Mouse (Mus musculus) thymus, adult 2 months (tissue): ENCODE data around the gene Jmy. TPM values are rescaled to one million over a fixed set of nuclear protein-coding genes. Genes with fewer than 3 reads are reported as not detected.

Experiments
- DNase-seq: peaks from one replicate; pipeline ENCODE4 v3.0.0; 2021
- H3K27ac ChIP-seq: fragments of 200-500 bp; 2 replicates; pipeline ENCODE4 v1.5.1; 2012; ENCODE audit warnings: low read length, control low read depth; ENCODE audit not compliant: control insufficient read depth, insufficient read depth
- H3K27me3 ChIP-seq: fragments of 200-500 bp; 2 replicates; pipeline ENCODE4 v1.6.1; 2012; ENCODE audit warnings: mild to moderate bottlenecking, low read length, moderate library complexity, mixed read lengths; ENCODE audit not compliant: control insufficient read depth, insufficient read depth
- H3K36me3 ChIP-seq: fragments of 200-500 bp; 2 replicates; pipeline ENCODE4 v1.6.1; 2012; ENCODE audit warnings: mild to moderate bottlenecking, low read length, moderate library complexity; ENCODE audit not compliant: control insufficient read depth, insufficient read depth
- H3K4me1 ChIP-seq: fragments of 200-500 bp; replicated peaks from 2 replicates; pipeline ENCODE4 v1.6.1; 2012; ENCODE audit warnings: low read length; ENCODE audit not compliant: control insufficient read depth, insufficient read depth
- H3K4me3 ChIP-seq: fragments of 200-500 bp; 2 replicates; pipeline ENCODE4 v1.5.1; 2012; ENCODE audit warnings: mild to moderate bottlenecking, low read length, control low read depth, moderate library complexity; ENCODE audit not compliant: control insufficient read depth, insufficient read depth
- CTCF ChIP-seq: fragments of 200-500 bp; IDR thresholded peaks from 2 replicates; pipeline ENCODE4 v1.5.1; 2012; ENCODE audit warnings: mild to moderate bottlenecking, control low read depth, low read length, moderate library complexity, borderline replicate concordance; ENCODE audit not compliant: control insufficient read depth, poor library complexity, insufficient read depth; ENCODE audit errors: extremely low read depth
- POLR2A ChIP-seq: fragments of 200-500 bp; IDR thresholded peaks from 2 replicates; pipeline ENCODE4 v1.6.1; 2012; ENCODE audit warnings: mild to moderate bottlenecking, low read length, control low read depth, moderate library complexity; ENCODE audit not compliant: control insufficient read depth, poor library complexity, insufficient read depth; ENCODE audit errors: extremely low read depth
- WGBS: fragments of 180-500 bp; shearing (Covaris S2); methylation state at CpG from one replicate; pipeline ENCODE4 v1.1.7; 2018; 5-methylcytosine and 5-hydroxymethylcytosine counted together
- polyA plus RNA-seq: library from polyadenylated mRNA; depleted of rRNA; stranded (reverse); fragments of >200 nt; gene quantifications from 2 replicates; pipeline ENCODE4 v1.2.3, GENCODE M21; 2012; rRNA removed

The Jmy gene
- polyA plus RNA-seq, 1 experiment = 9.2 TPM

GRCm38 (mm10) chr13:93383620-93384019, 116.0 kb downstream of the Jmy start:
- Histone ChIP-seq H3K27me3 (no peaks in the 10 kb centered on the region), H3K4me1 (no peaks in the 10 kb centered on the region), H3K36me3 (no peaks in the 10 kb centered on the region), H3K4me3 (no peak overlapping the region), H3K27ac (no peak overlapping the region)
- DNase-seq = no peak
- TF ChIP-seq POLR2A = no peak
- TF ChIP-seq CTCF = no peak
- 82% methylated on average over 2 of the region's 2 CpGs for WGBS

- 98% methylated on average over 5 of the region's 5 CpGs for WGBS
- Histone ChIP-seq H3K4me1 (no peaks in the 10 kb centered on the region), H3K27me3 (no peaks in the 10 kb centered on the region), H3K4me3 (no peak overlapping the region), H3K27ac (no peak overlapping the region), H3K36me3 (no peaks in the 10 kb centered on the region)
- no peak for TF ChIP-seq POLR2A
- no peak for TF ChIP-seq CTCF
- DNase-seq = no peak
Observed at GRCm38 (mm10) chr13:93383092-93383491, 116.5 kb downstream of the Jmy start.

GRCm38 (mm10) chr13:93381301-93381700, 118.3 kb downstream of the Jmy start:
- H3K27ac ChIP-seq = no peak overlapping the region
- no peak overlapping the region for H3K4me3 ChIP-seq
- H3K27me3 ChIP-seq = no peaks in the 10 kb centered on the region
- TF ChIP-seq CTCF (no peak), POLR2A (no peak)
- no peak for DNase-seq
- 97% methylated on average over 1 of the region's 1 CpGs for WGBS
- no peaks in the 10 kb centered on the region for H3K4me1 ChIP-seq
- H3K36me3 ChIP-seq = no peaks in the 10 kb centered on the region

GRCm38 (mm10) chr13:93380399-93381063, 119.1 kb downstream of the Jmy start:
- TF ChIP-seq POLR2A (no peak), CTCF (no peak)
- no peaks in the 10 kb centered on the region for H3K27me3 ChIP-seq
- H3K4me1 ChIP-seq = no peaks in the 10 kb centered on the region
- WGBS = 96% methylated on average over 8 of the region's 8 CpGs
- DNase-seq = no peak
- H3K36me3 ChIP-seq = no peaks in the 10 kb centered on the region
- H3K4me3 ChIP-seq = no peak overlapping the region
- no peak overlapping the region for H3K27ac ChIP-seq

Other genes with a start within 250 kb of the Jmy start
- gene Homer1, start 200.2 kb downstream of the Jmy start, polyA plus RNA-seq = 2.5 and 3.5 TPM in 2 replicates
- gene Bhmt, start 138.2 kb upstream of the Jmy start, polyA plus RNA-seq = 0.07 and 1.2 TPM in 2 replicates
- gene Bhmt2, start 174.5 kb upstream of the Jmy start, polyA plus RNA-seq = 0.27 TPM in 1 of 2 replicates, not detected in the other
- gene Dmgdh, start 174.6 kb upstream of the Jmy start, polyA plus RNA-seq = 0.04 and 0.23 TPM in 2 replicates